Mouse (Mus musculus) cerebellum, adult 11-12 months (tissue): ENCODE measurements around the gene Tmsb10.

Experiments used
- DNase-seq: peaks from one replicate; pipeline ENCODE4 v3.0.0; 2022

The Tmsb10 gene

GRCm38 (mm10) chr6:72955517-72956198, 2.9 kb downstream of the Tmsb10 start:
- peak; percentile 49 for DNase-seq

DNA sequence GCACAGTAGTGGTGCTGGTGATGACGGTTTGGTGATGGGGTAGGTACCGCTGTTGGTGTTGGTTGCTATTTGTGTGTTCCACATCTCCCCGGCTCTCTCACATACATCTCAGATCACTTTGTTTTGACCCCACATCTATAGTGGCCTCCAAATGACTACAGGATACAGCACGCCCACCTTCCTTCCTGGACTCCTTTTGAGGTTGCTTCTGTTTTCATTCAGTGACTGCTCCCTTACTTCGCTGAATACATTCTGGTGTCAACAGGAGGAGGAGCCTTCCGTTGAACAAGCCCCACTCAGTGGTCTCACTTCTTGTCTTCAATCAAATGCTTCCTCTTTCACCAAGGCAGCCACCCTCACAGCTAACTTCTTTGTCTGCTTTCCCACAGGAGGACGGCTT, 3.8 kb downstream of the Tmsb10 start:
- no peak for DNase-seq

GRCm38 (mm10) chr6:72952967-72953366, 5.6 kb downstream of the Tmsb10 start:
- DNase-seq: no peak

GRCm38 (mm10) chr6:72952221-72952620, 6.3 kb downstream of the Tmsb10 start:
- no peak for DNase-seq

- no peak for DNase-seq
Measured at GRCm38 (mm10) chr6:72949161-72949756, 9.3 kb downstream of the Tmsb10 start.

DNA sequence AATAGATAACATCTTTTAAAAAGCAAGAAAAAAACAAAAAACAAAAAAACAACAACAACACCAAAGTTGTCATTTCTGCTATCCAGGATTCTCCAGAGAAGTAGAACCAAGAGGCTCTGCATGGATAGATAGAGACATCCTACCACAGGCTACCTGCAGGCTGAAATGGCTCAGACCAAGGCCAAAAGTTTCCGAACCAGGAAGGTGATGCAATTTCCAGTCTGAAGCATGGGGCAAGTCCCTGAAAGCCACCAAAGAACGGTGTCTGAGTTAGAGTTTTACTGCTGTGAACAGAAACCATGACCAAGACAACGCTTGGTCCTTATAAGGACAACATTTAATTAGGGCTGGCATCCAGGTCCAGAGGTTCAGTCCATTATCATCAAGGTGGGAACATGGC, 10.2 kb downstream of the Tmsb10 start:
- DNase-seq: no peak

DNA sequence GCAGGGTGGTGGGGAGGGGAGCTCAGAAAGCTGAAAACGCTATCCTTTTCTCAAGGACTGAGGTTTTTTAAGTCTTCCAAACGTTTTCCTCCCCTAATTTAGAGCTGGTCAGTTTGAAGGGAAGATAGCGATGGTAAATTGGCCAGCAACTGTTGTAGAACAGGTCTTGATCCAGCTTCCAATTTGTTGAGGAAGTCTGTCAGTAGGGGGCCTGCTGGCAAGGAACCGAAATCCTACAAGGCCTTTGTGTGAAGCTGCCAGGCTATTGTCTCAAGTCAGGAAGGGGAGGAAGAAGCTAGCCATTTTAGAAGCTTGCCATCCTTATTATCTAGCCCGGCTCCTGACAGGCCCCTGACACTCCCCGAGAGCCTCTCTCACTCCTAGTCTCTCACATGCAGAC, 10.6 kb downstream of the Tmsb10 start:
- no peak for DNase-seq

GRCm38 (mm10) chr6:72940493-72940892, 18.1 kb downstream of the Tmsb10 start:
- peak; percentile 32 for DNase-seq

- no peak for DNase-seq
Measured at GRCm38 (mm10) chr6:72937859-72938258, 20.7 kb downstream of the Tmsb10 start.

DNA sequence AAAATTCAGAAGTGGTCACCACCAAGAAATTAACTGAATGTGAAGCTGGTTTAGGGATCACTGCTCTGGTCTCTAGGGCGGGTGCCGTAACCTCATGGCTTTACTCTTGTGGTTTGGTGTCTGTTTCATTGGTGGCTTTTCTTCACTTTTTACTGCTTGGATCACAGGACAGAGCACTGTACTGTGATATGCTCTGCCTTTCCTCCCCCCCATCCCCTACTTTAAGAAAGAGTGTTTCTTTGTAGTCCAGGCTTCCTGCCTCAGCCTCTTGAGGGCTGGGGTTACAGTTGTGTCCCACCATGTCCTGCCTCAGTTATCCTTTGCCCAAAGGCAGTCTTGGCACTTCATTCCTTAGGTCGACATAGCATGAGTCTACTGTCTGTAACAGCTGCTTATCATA, 21.1 kb downstream of the Tmsb10 start:
- DNase-seq: no peak

DNA sequence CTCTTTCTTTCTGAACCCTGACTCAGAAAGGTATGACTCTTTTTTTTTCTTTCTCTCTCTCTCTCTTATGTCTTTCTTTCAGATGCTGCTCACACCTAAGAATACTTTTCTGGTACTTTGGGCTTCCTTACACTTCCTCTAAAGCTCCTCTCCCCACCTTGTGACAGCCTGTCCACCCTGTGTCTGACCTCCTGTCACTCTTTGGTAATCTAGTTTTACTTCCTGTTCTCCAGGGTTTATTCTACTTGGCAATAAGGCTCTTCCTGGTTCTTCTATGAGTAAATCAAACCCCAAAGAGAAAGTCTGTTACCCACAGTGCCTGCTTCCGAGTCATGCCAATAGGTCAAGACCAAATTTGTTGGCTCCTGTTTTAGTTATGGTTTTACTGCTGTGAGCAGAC, 25.6 kb downstream of the Tmsb10 start:
- no peak for DNase-seq

- no peak for DNase-seq
Measured at GRCm38 (mm10) chr6:72931533-72931932, 27.0 kb downstream of the Tmsb10 start.

- no peak for DNase-seq
Measured at GRCm38 (mm10) chr6:72929795-72930398, 28.7 kb downstream of the Tmsb10 start.

DNA sequence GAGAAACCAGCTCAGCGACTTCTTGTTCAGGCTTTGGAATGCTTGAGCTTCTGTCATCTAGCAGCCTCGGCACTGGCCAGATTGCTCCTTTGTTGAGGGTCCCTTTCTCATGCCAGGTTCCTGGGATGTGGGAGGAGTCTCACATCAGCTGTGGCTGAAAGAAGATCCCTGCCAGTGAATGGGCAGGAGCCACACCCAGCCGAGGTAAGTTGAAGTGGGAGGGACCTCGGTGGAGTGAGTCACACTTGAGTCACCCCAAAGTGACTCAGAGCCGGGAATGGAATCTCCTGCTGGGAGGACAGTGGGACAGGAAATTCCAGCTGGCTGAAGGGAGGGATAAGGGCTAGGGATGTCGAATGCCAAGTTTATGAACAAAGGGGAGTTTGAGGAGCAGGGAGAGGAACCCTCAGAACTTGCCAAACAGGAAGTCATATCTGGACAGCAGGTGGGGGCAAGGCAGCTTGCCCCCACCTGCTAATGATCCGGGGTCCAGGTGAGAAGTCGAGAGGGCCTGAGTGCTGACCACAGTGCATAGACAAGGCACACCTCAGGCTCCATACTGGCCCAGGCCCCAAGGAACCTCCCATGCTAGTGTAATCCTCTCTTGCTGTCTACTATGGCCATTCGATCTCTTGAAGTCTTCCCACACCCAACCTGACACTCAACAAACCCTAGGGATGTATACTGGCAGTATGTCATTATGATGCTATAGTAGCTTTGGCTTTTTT, 31.6 kb downstream of the Tmsb10 start:
- no peak for DNase-seq

DNA sequence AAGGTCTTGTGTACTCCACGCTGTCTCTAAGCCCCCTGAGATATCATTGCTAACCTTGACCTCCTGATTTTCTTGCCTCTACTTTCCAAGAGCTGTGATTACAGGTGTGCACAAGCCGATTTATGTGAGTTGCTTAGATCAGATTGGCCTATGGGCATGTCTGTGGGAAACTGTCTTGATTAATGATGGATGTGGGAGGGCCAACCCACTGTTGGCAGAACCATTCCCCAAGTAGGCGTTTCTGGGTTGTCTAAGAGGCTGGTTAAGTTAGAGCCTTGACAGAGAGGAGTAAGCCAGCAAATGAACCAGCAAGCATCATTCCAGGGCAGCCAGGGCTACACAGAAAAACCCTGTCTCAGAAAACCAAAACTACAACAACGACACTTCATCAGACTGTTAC, 32.5 kb downstream of the Tmsb10 start:
- no peak for DNase-seq

- no peak for DNase-seq
Measured at GRCm38 (mm10) chr6:72923381-72923780, 35.2 kb downstream of the Tmsb10 start.

DNA sequence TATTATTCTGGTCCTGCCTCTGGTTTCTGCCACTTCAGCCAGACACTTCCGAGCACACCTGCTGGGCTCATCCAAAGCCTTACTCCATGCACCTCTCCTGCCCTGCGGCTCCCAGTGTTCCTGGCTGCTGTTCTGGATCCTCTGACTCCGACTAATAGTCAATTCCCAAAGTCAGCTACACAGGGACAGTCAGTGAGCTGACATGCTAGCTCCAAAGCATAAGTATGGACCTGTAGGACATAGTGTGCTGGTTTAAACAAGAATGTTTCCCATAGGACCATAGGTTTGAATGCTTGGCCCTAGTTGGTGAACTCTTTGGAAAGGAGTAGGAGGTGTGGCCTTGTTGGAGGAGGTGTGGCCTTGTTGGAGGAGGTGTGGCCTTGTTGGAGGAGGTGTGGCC, 37.5 kb downstream of the Tmsb10 start:
- DNase-seq: no peak

GRCm38 (mm10) chr6:72918510-72919033, 40.0 kb downstream of the Tmsb10 start:
- no peak for DNase-seq

GRCm38 (mm10) chr6:72916330-72916729, 42.2 kb downstream of the Tmsb10 start:
- DNase-seq: no peak

DNA sequence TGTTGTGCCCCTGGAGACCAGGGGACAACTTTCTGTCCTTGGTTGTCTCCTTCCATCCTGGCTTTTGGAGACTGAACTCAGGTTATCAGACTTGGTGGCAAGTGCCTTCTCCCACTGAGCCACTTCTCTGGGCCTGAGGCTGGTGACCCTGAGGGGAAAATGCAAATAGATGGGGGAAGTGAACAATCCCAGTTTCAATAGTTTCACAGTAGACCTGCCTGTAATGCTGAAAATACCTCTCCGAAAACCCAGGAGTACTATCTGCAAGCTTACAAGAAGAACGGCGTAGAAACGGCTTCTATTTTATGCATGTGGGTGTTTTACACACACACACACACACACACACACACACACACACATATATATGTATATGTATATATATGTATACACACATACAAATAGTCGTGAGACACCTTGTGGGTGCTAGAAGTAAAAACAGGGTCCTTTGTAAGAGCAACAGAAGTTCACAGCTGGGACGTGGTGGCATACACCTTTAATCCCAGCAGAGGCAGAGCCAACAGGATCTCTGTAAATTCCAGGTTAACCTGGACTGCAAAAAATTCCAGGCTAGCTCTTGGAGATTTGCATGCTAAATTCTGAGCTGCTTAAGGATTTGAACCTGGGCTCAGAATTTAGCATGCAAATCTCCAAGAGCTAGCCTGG, 44.3 kb downstream of the Tmsb10 start:
- DNase-seq: no peak

DNA sequence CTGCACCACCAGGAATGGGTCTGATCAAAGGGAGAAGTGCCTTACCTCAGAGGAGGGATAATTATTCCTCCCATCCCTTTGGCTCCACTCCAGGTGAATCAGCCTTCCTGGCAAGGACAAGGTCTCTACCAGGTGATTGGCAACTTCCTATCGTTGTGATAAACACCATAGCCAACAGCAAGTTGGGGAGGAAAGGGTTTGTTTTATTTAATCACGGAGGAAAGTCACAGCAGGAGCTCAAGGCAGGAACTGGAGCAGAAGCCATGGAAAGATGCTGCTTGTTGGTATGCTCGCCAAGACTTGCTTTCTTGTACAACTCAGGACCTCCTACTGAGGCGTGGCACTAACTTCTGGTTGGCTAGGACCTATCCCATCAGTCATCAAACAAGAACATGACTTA, 47.3 kb downstream of the Tmsb10 start:
- no peak for DNase-seq
